Mouse (Mus musculus) intestine, embryonic 14.5 days (tissue): ENCODE data around the gene Rab9. TPM values are rescaled to one million over a fixed set of nuclear protein-coding genes. Genes with fewer than 3 reads are reported as not detected.
A peak's percentile ranks its signal among the peaks of the same experiment; 100 is the strongest.
"Not testable (repeated sequence)": the region's sequence is repeated elsewhere in the genome, so short reads cannot be mapped to it uniquely, and the experiment has no call there.

Experiments used
- ATAC-seq: fragments of 200-750 bp; cut with Nextera tagmentation; replicated peaks from 2 replicates; pipeline ENCODE4 v1.8.0; 2017; ENCODE audit warnings: low read depth, moderate number of reproducible peaks, moderate TSS enrichment, moderate library complexity; ENCODE audit not compliant: low FRiP score, low TSS enrichment
- DNase-seq: peaks from one replicate; pipeline ENCODE4 v3.0.0-alpha.2; 2018; ENCODE audit warnings: low spot score
- H3K27ac ChIP-seq: fragments of 300-500 bp; sonication (generic); 2 replicates; pipeline ENCODE4 v1.5.1; 2014; ENCODE audit warnings: low read depth, mild to moderate bottlenecking, control low read depth
- H3K27me3 ChIP-seq: fragments of 300-500 bp; sonication (generic); replicated peaks from 2 replicates; pipeline ENCODE4 v1.6.1; 2014; ENCODE audit warnings: low read length, control low read depth; ENCODE audit not compliant: control insufficient read depth, insufficient read depth
- H3K36me3 ChIP-seq: fragments of 300-500 bp; sonication (generic); 2 replicates; pipeline ENCODE4 v1.6.1; 2014; ENCODE audit warnings: low read length, control low read depth; ENCODE audit not compliant: control insufficient read depth, insufficient read depth
- H3K4me1 ChIP-seq: fragments of 300-500 bp; sonication (generic); replicated peaks from 2 replicates; pipeline ENCODE4 v1.6.1; 2014; ENCODE audit warnings: low read length, control low read depth, mixed read lengths; ENCODE audit not compliant: control insufficient read depth, insufficient read depth
- H3K4me2 ChIP-seq: fragments of 300-500 bp; sonication (generic); 2 replicates; pipeline ENCODE4 v1.6.1; 2014; ENCODE audit warnings: low read length
- H3K4me3 ChIP-seq: fragments of 300-500 bp; sonication (generic); 2 replicates; pipeline ENCODE4 v1.5.1; 2014; ENCODE audit warnings: low read depth, low read length, control low read depth, mixed read lengths
- H3K9ac ChIP-seq: fragments of 300-500 bp; sonication (generic); 2 replicates; pipeline ENCODE4 v1.6.1; 2014; ENCODE audit warnings: mild to moderate bottlenecking, low read length
- H3K9me3 ChIP-seq: fragments of 300-500 bp; sonication (generic); 2 replicates; pipeline ENCODE4 v1.6.1; 2016; ENCODE audit warnings: low read length, control low read depth; ENCODE audit not compliant: control insufficient read depth
- WGBS: fragments of 180-500 bp; shearing (Covaris S2); extraction: QIAGEN DNeasy Blood & Tissue Kit; methylation state at CpG from one replicate; pipeline ENCODE4 v1.1.7; 2014; 5-methylcytosine and 5-hydroxymethylcytosine counted together
- polyA plus RNA-seq: library from polyadenylated mRNA; unstranded; fragments of >200 nt; fragmentation: Nextera tagmentation; extraction: Ambion mirVana; gene quantifications from 2 replicates; pipeline ENCODE4 v1.2.1, GENCODE M21; 2014

The Rab9 gene
- polyA plus RNA-seq: 55.2 and 58.0 TPM in 2 replicates

DNA sequence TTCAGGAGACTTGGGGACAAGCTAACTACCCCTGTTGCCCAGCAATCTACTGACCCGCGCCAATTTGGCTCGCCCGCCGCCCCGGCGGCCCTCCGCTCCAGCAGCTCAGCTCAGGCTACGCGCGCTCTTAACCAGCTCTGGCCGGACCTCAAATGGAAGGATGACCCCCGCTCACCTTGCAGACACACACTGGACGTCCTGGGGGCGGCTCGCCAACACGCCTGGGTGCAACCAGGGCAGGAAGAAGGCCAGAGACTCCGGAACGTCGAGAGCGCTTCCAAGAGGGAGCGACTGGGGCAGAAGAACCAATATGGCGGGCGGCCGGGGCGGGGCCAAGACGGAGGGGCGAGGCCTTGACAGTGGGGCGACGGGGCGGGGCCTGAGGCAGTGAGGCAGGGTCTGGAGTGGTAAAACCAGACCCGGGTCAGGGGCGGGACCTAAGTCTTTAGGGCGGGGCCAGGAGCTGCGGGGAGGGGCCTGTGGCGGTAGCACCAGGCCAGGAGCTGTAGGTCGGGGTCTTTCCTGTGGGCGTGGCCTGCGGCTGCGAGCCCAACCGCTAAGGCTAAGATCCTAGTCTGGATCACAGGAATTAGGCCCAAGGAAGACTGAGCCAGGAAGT, at the start of gene Rab9:
TSS of gene Rab9 (minus strand) at position 503 of the 619 bp plus-strand sequence.
- H3K27me3 ChIP-seq: 0 out of 2 replicates have a peak, but pooled peaks cover 3% of the 10 kb centered on the region
- H3K4me1 ChIP-seq: 0 out of 2 replicates have a peak, but pooled peaks cover 3% of the 10 kb centered on the region
- DNase-seq (peak; percentile 92), ATAC-seq (peak; percentile 99)
- 17% methylated on average over 37 of the region's 41 CpGs for WGBS
- peak within 1 kb of the TSS; percentile 78 for H3K27ac ChIP-seq
- H3K9me3 ChIP-seq: no peaks in the 10 kb centered on the region
- peak within 1 kb of the TSS; percentile 59 for H3K4me2 ChIP-seq
- 0 out of 2 replicates have a peak, but pooled peaks cover 9% of the 10 kb centered on the region for H3K36me3 ChIP-seq
- H3K9ac ChIP-seq: peak within 1 kb of the TSS; percentile 67
- H3K4me3 ChIP-seq: peak within 1 kb of the TSS; percentile 57

DNA sequence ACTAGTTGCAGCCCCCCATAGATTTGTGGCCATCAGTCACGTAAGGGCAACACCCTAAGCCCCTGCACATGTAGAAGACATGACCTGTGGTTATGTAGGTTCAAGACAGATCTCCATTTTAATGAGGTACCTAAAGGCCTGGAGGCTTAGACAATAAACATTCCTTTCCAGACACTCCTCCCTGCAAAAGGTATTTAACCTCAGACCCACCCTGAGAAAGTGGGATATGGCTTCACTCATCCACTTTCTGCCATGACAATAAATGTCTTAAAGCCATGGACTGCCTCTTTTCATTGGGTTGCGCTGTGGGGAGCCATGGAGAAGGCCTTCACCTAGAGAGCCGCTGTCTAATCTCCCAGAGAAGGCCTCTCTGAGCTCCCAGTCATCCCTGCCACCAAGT, 48.5 kb upstream of the Rab9 start:
- Histone ChIP-seq H3K4me1 (no peaks in the 10 kb centered on the region), H3K4me2 (no peak overlapping the region), H3K27me3 (no peaks in the 10 kb centered on the region), H3K9me3 (no peaks in the 10 kb centered on the region), H3K4me3 (no peak overlapping the region), H3K36me3 (no peaks in the 10 kb centered on the region), H3K27ac (no peak overlapping the region), H3K9ac (no peak overlapping the region)
- DNase-seq (no peak), ATAC-seq (no peak)
- WGBS: 72% methylated on average over 3 of the region's 3 CpGs

- Histone ChIP-seq H3K27me3 (no peaks in the 10 kb centered on the region), H3K9me3 (no peaks in the 10 kb centered on the region), H3K36me3 (no peaks in the 10 kb centered on the region), H3K4me1 (no peaks in the 10 kb centered on the region), H3K4me2 (no peak overlapping the region), H3K9ac (no peak overlapping the region), H3K4me3 (no peak overlapping the region), H3K27ac (no peak overlapping the region)
- DNase-seq: no peak
- 77% methylated on average over 2 of the region's 2 CpGs for WGBS
- no peak for ATAC-seq
These were observed 46.1 kb upstream of the Rab9 start for GRCm38 (mm10) chrX:166525637-166526315.

GRCm38 (mm10) chrX:166520782-166521181, 41.1 kb upstream of the Rab9 start:
- H3K4me2 ChIP-seq: no peak overlapping the region
- H3K4me1 ChIP-seq: no peaks in the 10 kb centered on the region
- no peak overlapping the region for H3K4me3 ChIP-seq
- ATAC-seq (no peak), DNase-seq (no peak)
- WGBS: 89% methylated on average over 5 of the region's 5 CpGs
- H3K27ac ChIP-seq: no peak overlapping the region
- no peaks in the 10 kb centered on the region for H3K9me3 ChIP-seq
- H3K9ac ChIP-seq: no peak overlapping the region
- H3K36me3 ChIP-seq: no peaks in the 10 kb centered on the region
- 0 out of 2 replicates have a peak, but pooled peaks cover 3% of the 10 kb centered on the region for H3K27me3 ChIP-seq

- ATAC-seq (no peak), DNase-seq (no peak)
- Histone ChIP-seq H3K4me2 (no peak within 1 kb of the TSS), H3K9me3 (no peaks in the 10 kb centered on the region), H3K27me3 (0 out of 2 replicates have a peak, but pooled peaks cover 3% of the 10 kb centered on the region), H3K9ac (no peak within 1 kb of the TSS), H3K4me3 (no peak within 1 kb of the TSS), H3K4me1 (no peaks in the 10 kb centered on the region), H3K36me3 (no peaks in the 10 kb centered on the region), H3K27ac (no peak within 1 kb of the TSS)
- WGBS: 57% methylated on average over 16 of the region's 16 CpGs
These were observed 38.7 kb upstream of the Rab9 start, which contains the start of gene Tceanc for GRCm38 (mm10) chrX:166518345-166518744. Tceanc (minus strand) TSS chrX:166518567.

DNA sequence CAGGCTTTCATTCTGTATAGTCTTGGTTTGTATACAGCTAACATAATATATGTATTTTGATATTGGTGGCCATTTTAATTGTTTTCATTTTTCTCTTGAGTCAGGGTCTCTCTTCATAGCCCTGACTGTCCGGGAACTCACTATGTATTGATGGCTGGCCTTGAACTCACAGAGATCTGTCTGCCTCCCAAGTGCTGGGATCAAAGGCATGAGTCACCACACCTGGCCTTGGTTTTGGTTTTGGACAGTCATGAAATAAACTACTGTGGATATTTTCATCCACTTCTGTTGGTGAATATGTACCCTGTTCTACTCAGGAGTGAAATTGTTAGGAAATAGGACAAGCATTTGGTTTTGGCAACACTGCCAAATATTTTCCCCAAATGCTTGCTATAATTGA, 37.0 kb upstream of the Rab9 start:
- no peak overlapping the region for H3K9ac ChIP-seq
- no peak overlapping the region for H3K4me2 ChIP-seq
- H3K36me3 ChIP-seq: no peaks in the 10 kb centered on the region
- H3K27ac ChIP-seq: no peak overlapping the region
- WGBS: 82% methylated on average over 1 of the region's 1 CpGs
- H3K27me3 ChIP-seq: 0 out of 2 replicates have a peak, but pooled peaks cover 3% of the 10 kb centered on the region
- H3K4me1 ChIP-seq: no peaks in the 10 kb centered on the region
- no peaks in the 10 kb centered on the region for H3K9me3 ChIP-seq
- no peak overlapping the region for H3K4me3 ChIP-seq
- ATAC-seq (no peak), DNase-seq (no peak)

- 83% methylated on average over 3 of the region's 3 CpGs for WGBS
These were observed 36.3 kb upstream of the Rab9 start for GRCm38 (mm10) chrX:166515923-166516322.

GRCm38 (mm10) chrX:166514035-166514434, 34.4 kb upstream of the Rab9 start:
- not testable (repeated sequence) for H3K27me3 ChIP-seq, H3K4me3 ChIP-seq, H3K36me3 ChIP-seq, H3K9me3 ChIP-seq, H3K9ac ChIP-seq, DNase-seq, ATAC-seq, H3K4me1 ChIP-seq, H3K27ac ChIP-seq
- WGBS: 23% methylated on average over 12 of the region's 12 CpGs
- H3K4me2 ChIP-seq: peak overlapping the region; percentile 18; the same call in 1 of the 2 replicates

More at GRCm38 (mm10) chrX:166515923-166516322, 36.3 kb upstream of the Rab9 start:
- H3K9ac ChIP-seq: no peak overlapping the region
- H3K36me3 ChIP-seq: no peaks in the 10 kb centered on the region
- ATAC-seq (no peak), DNase-seq (no peak)
- no peaks in the 10 kb centered on the region for H3K4me1 ChIP-seq
- H3K27ac ChIP-seq: no peak overlapping the region
- H3K9me3 ChIP-seq: no peaks in the 10 kb centered on the region
- H3K27me3 ChIP-seq: 0 out of 2 replicates have a peak, but pooled peaks cover 3% of the 10 kb centered on the region
- no peak overlapping the region for H3K4me2 ChIP-seq
- no peak overlapping the region for H3K4me3 ChIP-seq
